Mouse (Mus musculus) forebrain, embryonic 14.5 days (tissue): ENCODE results near the gene Il22ra2. TPM values are rescaled to one million over a fixed set of nuclear protein-coding genes. Genes with fewer than 3 reads are reported as not detected.

Experiments
- ATAC-seq: fragments of 200-750 bp; cut with Nextera tagmentation; 2 replicates; pipeline ENCODE4 v1.8.0; 2017; ENCODE audit warnings: mild to moderate bottlenecking, moderate library complexity
- DNase-seq: peaks from one replicate; pipeline ENCODE4 v3.0.0-alpha.2; 2015; ENCODE audit warnings: low spot score
- H3K27ac ChIP-seq: fragments of 300-500 bp; sonication (generic); 2 replicates; pipeline ENCODE4 v1.5.1; 2014; ENCODE audit warnings: low read depth, mild to moderate bottlenecking, control low read depth, low read length, moderate library complexity
- H3K27me3 ChIP-seq: fragments of 300-500 bp; sonication (generic); replicated peaks from 2 replicates; pipeline ENCODE4 v1.6.1; 2014; ENCODE audit warnings: low read length, control low read depth, mixed read lengths; ENCODE audit not compliant: control insufficient read depth, insufficient read depth
- H3K36me3 ChIP-seq: fragments of 300-500 bp; sonication (generic); 2 replicates; pipeline ENCODE4 v1.6.1; 2014; ENCODE audit warnings: low read length, control low read depth; ENCODE audit not compliant: control insufficient read depth, insufficient read depth
- H3K4me1 ChIP-seq: fragments of 300-500 bp; sonication (generic); 2 replicates; pipeline ENCODE4 v1.6.1; 2014; ENCODE audit warnings: antibody characterized with exemption, low read length, control low read depth; ENCODE audit not compliant: control insufficient read depth, insufficient read depth
- H3K4me2 ChIP-seq: fragments of 300-500 bp; sonication (generic); 2 replicates; pipeline ENCODE4 v1.6.1; 2014; ENCODE audit warnings: mild to moderate bottlenecking, control low read depth, low read length
- H3K4me3 ChIP-seq: fragments of 300-500 bp; sonication (generic); 2 replicates; pipeline ENCODE4 v1.5.1; 2014; ENCODE audit warnings: low read depth, low read length, control low read depth
- H3K9ac ChIP-seq: fragments of 300-500 bp; sonication (generic); 2 replicates; pipeline ENCODE4 v1.6.1; 2014; ENCODE audit warnings: mild to moderate bottlenecking, low read length, control low read depth, moderate library complexity
- H3K9me3 ChIP-seq: fragments of 300-500 bp; sonication (generic); replicated peaks from 2 replicates; pipeline ENCODE4 v1.6.1; 2016; ENCODE audit warnings: low read length, control low read depth, mixed read lengths; ENCODE audit not compliant: control insufficient read depth
- WGBS: fragments of 180-500 bp; shearing (Covaris S2); extraction: QIAGEN DNeasy Blood & Tissue Kit; methylation state at CpG from one replicate; pipeline ENCODE4 v1.1.7; 2014; 5-methylcytosine and 5-hydroxymethylcytosine counted together
- polyA plus RNA-seq: library from polyadenylated mRNA; unstranded; fragments of >200 nt; fragmentation: Nextera tagmentation; extraction: Ambion mirVana; gene quantifications from 2 replicates; pipeline ENCODE4 v1.2.1, GENCODE M21; 2014

Il22ra2 gene
- not detected in 2 replicates for polyA plus RNA-seq

DNA sequence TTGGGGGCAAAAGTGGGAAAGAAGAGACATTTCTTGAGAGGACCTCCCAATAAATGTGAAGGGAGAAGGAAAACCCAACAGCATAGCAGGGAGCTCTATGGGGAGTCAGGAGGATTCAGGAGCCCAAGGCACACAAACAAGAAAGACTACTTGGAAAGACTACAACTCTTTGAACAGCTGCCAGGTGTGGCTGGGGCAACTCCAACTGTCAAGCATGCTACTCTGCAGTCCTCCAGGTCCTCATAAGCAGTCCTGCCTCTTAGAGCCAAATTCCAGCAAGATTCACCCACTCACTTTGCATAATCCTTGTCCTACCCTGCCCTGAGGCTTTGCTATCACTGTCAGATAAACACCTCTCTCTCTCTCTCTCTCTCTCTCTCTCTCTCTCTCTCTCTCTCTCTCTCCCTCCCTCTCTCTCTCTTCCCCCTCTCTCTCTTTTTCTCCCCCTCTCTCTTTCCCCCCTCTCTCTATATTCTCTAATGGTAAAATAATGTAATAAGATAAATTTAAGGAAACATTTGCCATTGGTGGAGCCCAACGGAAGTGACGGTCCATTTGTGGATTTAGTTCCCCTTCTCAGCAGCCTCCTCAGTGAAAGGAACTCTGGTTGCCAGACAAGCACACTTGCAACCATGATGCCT is at the start of gene Il22ra2:
Gene Il22ra2 (plus strand): TSS at position 591 of the 641 bp plus-strand sequence.
- H3K27me3 ChIP-seq, result no peaks in the 10 kb centered on the region
- H3K9me3 ChIP-seq, result no peaks in the 10 kb centered on the region
- ATAC-seq (no peak), DNase-seq (no peak)
- H3K4me1 ChIP-seq, result no peaks in the 10 kb centered on the region
- H3K27ac ChIP-seq, result no peak within 1 kb of the TSS
- H3K9ac ChIP-seq, result no peak within 1 kb of the TSS
- no peak within 1 kb of the TSS for H3K4me2 ChIP-seq
- H3K4me3 ChIP-seq, result no peak within 1 kb of the TSS
- WGBS, result 94% methylated on average over 2 of the region's 2 CpGs
- no peaks in the 10 kb centered on the region for H3K36me3 ChIP-seq

DNA sequence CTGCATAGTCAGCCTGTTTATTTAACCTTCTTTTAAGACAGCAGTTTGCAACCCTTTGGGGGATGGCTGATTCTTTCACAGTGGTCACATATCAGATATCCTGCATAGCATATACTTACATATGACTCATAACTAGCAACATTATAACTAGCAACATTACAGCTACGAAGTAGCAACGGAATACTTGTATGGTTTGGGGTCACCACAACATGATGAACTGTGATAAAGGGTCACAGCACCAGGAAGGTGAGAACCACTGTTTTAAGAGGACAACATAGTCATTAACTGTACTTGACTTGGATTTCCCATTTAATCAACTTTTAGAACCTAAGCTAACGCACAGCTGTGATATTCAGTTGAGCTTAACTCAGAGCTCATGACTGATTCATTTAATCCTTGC is 44.2 kb upstream of the Il22ra2 start:
- Histone ChIP-seq H3K9me3 (no peaks in the 10 kb centered on the region), H3K27ac (no peak overlapping the region), H3K4me3 (no peak overlapping the region), H3K36me3 (no peaks in the 10 kb centered on the region), H3K4me2 (no peak overlapping the region), H3K9ac (no peak overlapping the region), H3K4me1 (no peaks in the 10 kb centered on the region), H3K27me3 (no peaks in the 10 kb centered on the region)
- 92% methylated on average over 3 of the region's 3 CpGs for WGBS
- DNase-seq (no peak), ATAC-seq (no peak)

DNA sequence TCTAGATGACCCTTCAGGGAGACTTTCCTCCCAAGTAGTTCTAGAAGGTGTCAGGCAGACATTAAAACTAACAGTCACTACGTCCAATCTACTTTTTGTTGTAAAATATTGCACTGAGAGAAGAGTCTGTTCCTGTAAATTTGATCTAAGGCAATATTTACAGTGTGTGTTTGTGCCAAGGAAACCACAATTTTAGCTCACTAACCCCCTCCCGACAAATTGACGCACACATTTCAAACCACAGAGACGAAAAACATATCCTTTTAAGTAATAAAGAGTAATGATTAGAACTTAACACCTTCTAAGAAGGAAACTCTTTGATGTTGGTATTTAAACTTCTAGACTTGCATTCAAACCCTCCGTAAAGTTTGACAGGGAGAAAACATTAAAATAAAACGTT is 43.8 kb upstream of the Il22ra2 start:
- Histone ChIP-seq H3K9me3 (no peaks in the 10 kb centered on the region), H3K4me2 (no peak overlapping the region), H3K9ac (no peak overlapping the region), H3K27ac (no peak overlapping the region), H3K36me3 (no peaks in the 10 kb centered on the region), H3K4me1 (no peaks in the 10 kb centered on the region), H3K27me3 (no peaks in the 10 kb centered on the region), H3K4me3 (no peak overlapping the region)
- WGBS, result 89% methylated on average over 6 of the region's 6 CpGs
- DNase-seq, result no peak
- no peak for ATAC-seq

DNA sequence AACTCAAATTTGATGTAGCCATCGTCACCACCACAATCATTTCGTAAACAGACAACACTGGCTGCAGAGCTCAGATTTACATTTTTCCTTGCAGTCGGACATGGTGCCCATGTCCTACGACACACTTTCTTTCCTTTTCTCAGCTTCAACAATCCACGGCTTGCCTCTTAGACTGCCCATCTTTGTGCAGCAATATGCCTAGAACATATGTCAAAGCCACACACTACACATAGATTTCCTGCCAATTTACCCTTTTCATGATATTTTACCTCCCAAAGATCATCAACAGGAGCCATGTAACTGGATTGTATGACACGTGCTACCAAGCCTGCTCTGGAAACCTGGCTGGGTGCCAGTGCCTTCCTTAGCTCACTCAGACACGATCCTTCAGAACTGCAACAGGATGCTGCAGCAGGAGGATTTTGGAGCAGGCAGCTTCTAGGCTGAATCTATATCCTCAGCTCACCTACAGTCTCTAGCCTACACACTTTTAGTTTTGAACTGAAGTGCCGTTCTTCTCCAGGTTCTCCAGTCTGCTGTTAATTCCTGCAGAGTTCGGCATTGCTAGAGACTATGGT is 43.3 kb upstream of the Il22ra2 start:
- no peaks in the 10 kb centered on the region for H3K4me1 ChIP-seq
- DNase-seq (peak; percentile 74), ATAC-seq (peak; percentile 79; the same call in 1 of the 2 replicates)
- H3K36me3 ChIP-seq, result no peaks in the 10 kb centered on the region
- no peak overlapping the region for H3K4me2 ChIP-seq
- H3K4me3 ChIP-seq, result no peak overlapping the region
- WGBS, result 72% methylated on average over 9 of the region's 9 CpGs
- H3K27ac ChIP-seq, result no peak overlapping the region
- no peak overlapping the region for H3K9ac ChIP-seq
- no peaks in the 10 kb centered on the region for H3K27me3 ChIP-seq
- no peaks in the 10 kb centered on the region for H3K9me3 ChIP-seq

DNA sequence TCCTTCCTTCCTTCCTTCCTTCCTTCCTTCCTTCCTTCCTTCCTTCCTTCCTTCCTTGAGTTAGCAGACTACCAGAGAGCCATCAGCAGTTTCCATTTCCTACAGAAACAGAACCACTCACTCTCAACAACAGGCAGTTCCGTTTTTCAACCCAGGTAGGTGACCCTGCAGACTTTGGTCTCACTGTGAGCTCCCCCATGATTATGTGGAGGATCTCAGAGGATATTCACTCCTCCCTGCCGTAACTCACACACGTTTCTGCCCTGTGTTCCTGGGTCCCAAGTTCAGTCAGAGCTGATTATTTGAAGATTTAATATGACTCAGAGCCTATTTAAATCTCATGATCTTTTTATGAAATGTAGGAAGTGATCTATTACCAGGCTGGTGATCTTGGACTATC is 41.1 kb upstream of the Il22ra2 start:
- Histone ChIP-seq H3K9me3 (no peaks in the 10 kb centered on the region), H3K4me2 (no peak overlapping the region), H3K9ac (no peak overlapping the region), H3K4me3 (no peak overlapping the region), H3K36me3 (no peaks in the 10 kb centered on the region), H3K27me3 (no peaks in the 10 kb centered on the region), H3K4me1 (no peaks in the 10 kb centered on the region), H3K27ac (no peak overlapping the region)
- 65% methylated on average over 3 of the region's 3 CpGs for WGBS
- ATAC-seq (no peak), DNase-seq (no peak)

DNA sequence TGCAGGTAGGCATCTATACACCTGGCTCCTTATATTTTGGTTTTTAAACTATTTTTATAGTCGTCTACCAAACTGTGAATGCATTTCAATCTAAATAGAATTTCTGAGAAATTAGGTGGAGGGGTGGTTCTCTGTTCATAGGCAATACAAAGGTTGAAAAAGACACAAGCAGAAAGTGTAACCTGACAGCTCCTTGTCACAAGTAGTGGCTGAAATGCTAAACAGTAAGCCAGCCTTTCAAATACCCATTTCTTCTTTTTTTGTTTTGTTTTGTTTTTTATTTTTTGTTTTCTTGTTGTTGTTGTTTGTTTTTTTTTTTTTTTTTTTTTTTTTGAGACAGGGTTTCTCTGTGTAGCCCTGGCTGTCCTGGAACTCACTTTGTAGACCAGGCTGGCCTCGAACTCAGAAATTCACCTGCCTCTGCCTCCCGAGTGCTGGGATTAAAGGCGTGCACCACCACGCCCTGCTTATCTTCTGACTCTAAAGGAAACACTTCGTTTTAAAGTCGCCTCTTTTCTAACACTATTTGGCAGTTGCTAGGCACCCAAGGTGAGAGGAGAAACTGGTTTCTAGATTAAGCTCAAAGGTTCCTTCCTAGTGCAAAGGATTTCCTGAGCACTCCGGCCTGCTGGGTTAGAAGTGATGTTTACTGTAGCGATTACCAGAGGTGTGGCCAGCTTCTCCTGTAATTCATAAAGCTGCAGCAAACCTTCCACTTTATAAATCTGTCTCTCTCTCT is 39.8 kb upstream of the Il22ra2 start:
- ATAC-seq, result no peak
- H3K36me3 ChIP-seq, result no peaks in the 10 kb centered on the region
- no peaks in the 10 kb centered on the region for H3K27me3 ChIP-seq
- H3K4me1 ChIP-seq, result no peaks in the 10 kb centered on the region
- no peak overlapping the region for H3K27ac ChIP-seq
- H3K9ac ChIP-seq, result no peak overlapping the region
- no peak overlapping the region for H3K4me3 ChIP-seq
- 86% methylated on average over 8 of the region's 9 CpGs for WGBS
- no peak overlapping the region for H3K4me2 ChIP-seq
- DNase-seq, result no peak
- no peaks in the 10 kb centered on the region for H3K9me3 ChIP-seq

- Histone ChIP-seq H3K27me3 (no peaks in the 10 kb centered on the region), H3K4me1 (no peaks in the 10 kb centered on the region), H3K4me2 (no peak overlapping the region), H3K9me3 (no peaks in the 10 kb centered on the region), H3K36me3 (no peaks in the 10 kb centered on the region), H3K4me3 (no peak overlapping the region), H3K27ac (no peak overlapping the region), H3K9ac (no peak overlapping the region)
- DNase-seq, result no peak
- WGBS, result 89% methylated on average over 7 of the region's 7 CpGs
- ATAC-seq, result no peak
Observed at GRCm38 (mm10) chr10:19582806-19583430, 38.9 kb upstream of the Il22ra2 start.

GRCm38 (mm10) chr10:19584064-19584463 is 37.7 kb upstream of the Il22ra2 start:
- no peak overlapping the region for H3K27ac ChIP-seq
- H3K36me3 ChIP-seq, result no peaks in the 10 kb centered on the region
- DNase-seq, result no peak
- H3K4me3 ChIP-seq, result no peak overlapping the region
- H3K4me1 ChIP-seq, result no peaks in the 10 kb centered on the region
- WGBS, result 77% methylated on average over 2 of the region's 2 CpGs
- no peak overlapping the region for H3K4me2 ChIP-seq
- no peaks in the 10 kb centered on the region for H3K27me3 ChIP-seq
- H3K9ac ChIP-seq, result no peak overlapping the region
- no peaks in the 10 kb centered on the region for H3K9me3 ChIP-seq
- ATAC-seq, result no peak
